Mouse (Mus musculus) cerebellum, adult 11 months (tissue): ENCODE measurements around the gene Fkrp.

Experiments
- DNase-seq: peaks from one replicate; pipeline ENCODE4 v3.0.0; 2022

The Fkrp gene

GRCm38 (mm10) chr7:16816475-16817122 is at the start of gene Fkrp:
Fkrp (minus strand) TSS chr7:16816732.
- peak; percentile 58 for DNase-seq

GRCm38 (mm10) chr7:16859902-16860651 is 43.5 kb upstream of the Fkrp start:
- peak; percentile 56 for DNase-seq

- DNase-seq, result no peak
Observed at GRCm38 (mm10) chr7:16858336-16858735, 41.8 kb upstream of the Fkrp start.

DNA sequence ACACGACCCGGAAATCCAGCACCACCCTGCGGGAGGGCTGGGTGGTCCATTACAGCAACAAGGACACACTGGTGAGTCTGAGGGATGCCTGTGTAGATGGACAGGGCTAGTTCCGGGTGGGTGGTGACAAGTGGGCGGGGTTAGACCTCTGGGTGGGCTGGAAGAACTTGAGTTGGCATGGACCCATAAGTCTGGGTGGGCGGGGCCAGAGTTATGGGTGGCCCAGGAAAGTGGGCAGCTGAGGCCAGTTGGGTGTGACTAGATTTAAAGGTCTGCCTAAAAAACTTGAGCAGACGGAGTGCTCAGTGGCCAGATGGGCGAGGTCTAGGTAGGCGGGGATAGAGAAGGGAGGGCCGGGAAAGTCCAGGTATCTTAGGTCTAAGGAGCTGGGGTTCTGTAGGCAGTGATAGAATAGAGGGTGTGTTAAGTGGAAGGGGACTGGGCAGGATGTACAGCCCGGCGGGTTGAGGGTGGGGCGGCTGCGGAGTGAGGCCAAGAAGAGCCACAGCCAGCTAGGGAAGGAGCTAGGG is 36.8 kb upstream of the Fkrp start:
- no peak for DNase-seq

- DNase-seq, result no peak
Observed at GRCm38 (mm10) chr7:16851636-16852035, 35.1 kb upstream of the Fkrp start.

- peak; percentile 76 for DNase-seq
Observed at GRCm38 (mm10) chr7:16848579-16848978, 32.0 kb upstream of the Fkrp start.

DNA sequence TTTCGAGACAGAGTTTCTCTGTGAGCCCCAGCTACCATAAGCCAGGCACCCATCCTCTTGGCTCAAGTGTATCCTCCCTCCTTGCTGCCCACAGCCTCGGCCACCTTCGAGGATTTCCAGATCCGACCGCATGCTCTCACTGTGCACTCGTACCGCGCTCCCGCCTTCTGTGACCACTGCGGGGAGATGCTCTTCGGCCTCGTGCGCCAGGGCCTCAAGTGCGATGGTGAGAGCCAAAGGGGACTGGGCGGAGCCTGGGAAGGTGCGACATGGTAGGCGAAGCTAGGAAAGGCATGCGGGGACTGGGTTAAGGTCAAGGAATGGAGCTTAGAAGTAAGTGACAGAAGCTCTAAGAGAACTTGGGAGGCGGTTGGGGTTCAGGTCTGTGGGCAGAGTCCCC is 31.0 kb upstream of the Fkrp start:
- DNase-seq, result no peak

- DNase-seq, result no peak
Observed at GRCm38 (mm10) chr7:16846775-16847174, 30.2 kb upstream of the Fkrp start.

GRCm38 (mm10) chr7:16845820-16846167 is 29.3 kb upstream of the Fkrp start:
- DNase-seq, result no peak

GRCm38 (mm10) chr7:16845072-16845819 is 28.7 kb upstream of the Fkrp start:
- no peak for DNase-seq

GRCm38 (mm10) chr7:16844696-16845071 is 28.2 kb upstream of the Fkrp start:
- no peak for DNase-seq

DNA sequence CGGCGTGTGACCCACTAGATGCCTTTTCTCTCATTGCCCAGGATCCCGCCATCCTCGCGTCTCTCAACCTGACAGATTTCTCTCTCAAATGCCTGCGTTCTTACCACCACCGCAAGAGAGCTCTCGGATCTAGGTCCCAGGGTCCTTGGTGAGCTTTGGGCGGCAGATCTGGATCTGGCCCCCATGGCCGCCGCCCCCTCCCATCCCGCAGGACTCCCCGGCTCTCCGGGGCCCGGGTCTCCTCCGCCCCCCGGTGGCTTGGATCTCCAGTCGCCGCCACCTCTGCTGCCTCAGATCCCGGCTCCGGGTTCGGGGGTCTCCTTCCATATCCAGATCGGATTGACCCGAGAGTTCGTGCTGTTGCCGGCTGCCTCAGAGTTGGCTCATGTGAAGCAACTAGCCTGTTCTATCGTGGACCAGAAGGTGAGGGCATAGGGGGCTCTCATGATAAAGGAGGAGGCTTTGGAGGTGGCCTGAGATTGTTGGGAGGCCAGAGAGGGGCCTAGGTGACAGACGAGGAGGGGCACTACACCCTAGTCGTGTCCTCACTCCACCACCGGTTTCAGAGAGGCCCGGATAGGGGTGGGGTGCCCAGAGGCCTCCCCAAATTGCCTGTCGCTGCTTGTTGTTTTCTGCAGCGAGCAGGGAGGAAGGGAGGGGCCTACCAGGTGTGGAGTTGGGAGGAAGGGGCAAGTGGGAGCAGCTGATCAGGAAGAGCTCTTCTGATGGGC is 27.1 kb upstream of the Fkrp start:
- no peak for DNase-seq

DNA sequence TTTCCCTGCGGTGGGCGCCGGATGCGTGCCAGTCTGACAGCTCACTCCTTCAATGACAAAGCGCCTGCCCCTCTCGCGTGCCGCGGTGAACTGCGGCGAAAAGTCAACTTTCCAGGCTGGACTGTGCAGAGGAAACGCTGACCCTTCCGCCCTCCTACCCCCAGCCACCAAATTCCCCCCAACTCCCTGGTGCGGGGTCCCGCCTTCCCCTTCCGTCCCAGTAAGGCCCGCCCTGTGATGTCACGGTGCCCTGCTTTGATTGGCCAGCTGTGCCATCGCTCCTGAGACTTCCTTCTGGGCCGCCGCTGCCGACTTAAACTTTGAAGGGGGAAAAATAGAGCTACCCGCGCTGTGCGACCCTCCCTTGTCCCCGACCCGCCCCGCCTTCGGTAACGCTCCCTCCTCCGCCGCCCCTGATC is 26.1 kb upstream of the Fkrp start, which contains the start of gene Prkd2:
Prkd2 (plus strand) TSS at position 258 of the 419 bp plus-strand sequence.
- peak; percentile 80 for DNase-seq

DNA sequence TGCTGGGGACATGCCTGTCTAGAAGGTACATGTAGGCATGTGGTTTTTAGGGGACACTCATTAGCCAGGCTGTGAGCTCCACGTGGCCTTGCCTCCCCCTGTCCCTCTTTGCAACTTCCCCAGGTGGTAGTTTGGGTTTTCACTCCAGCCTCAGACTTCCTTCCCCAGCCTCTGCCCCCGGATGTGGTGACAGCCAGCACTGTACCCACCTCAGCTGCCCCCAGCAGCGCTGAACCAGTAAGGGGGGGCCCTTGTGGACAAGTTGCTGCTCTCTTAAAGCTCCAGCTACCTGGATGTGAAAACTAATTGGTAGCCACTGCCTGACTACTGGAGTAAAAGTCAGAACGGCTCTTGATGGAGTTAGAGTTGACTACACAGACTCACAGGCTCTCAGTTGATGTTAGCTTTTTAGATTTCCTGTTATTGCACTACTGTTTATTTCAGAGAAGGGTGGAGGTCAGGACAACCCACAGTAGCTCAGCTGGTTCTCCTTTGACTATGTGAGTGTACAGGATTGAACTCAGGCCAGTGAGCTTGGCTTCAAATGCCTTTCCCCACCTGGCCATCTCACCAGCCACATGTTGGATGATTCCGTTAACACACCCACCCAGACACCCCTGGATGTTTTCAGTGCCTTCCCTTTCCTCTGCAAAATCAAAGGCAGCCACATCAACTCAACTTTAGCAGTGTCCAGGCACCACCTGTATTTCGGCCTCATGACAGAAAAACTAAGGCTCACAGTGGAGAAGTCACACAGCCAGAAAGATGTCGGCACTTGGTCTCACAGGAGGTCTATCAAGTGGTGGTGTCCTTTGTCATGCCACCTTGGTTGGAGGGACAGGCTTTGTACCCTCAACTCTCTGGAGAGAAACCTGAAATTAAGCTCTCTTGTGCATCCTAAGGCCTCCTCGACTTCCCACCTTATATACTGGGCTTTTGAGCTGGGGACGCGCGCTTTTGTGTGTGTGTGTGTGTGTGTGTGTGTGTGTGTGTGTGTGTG is 25.3 kb upstream of the Fkrp start:
- no peak for DNase-seq

DNA sequence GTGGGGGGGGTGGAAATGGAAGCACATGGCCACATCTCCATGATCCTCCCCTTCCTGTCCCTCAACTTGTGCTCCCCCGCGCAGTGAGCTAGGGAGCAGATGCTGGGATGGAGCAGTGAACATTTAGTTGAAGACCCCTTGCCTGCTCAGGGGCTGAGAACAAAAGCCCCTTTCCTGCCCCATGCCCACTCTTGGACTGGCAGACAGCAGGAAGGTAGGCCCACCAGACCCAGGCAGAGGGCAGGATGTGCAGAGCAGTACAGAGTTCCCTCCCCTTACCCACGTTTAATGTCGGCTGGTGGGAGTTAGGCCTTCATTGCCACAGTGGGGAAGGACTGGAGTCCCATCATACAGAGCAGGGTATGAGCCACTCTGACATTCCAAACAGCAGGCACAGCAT is 24.5 kb upstream of the Fkrp start:
- DNase-seq, result no peak

- DNase-seq, result no peak
Observed at GRCm38 (mm10) chr7:16840109-16840491, 23.6 kb upstream of the Fkrp start.

GRCm38 (mm10) chr7:16839427-16840108 is 23.0 kb upstream of the Fkrp start:
- no peak for DNase-seq

DNA sequence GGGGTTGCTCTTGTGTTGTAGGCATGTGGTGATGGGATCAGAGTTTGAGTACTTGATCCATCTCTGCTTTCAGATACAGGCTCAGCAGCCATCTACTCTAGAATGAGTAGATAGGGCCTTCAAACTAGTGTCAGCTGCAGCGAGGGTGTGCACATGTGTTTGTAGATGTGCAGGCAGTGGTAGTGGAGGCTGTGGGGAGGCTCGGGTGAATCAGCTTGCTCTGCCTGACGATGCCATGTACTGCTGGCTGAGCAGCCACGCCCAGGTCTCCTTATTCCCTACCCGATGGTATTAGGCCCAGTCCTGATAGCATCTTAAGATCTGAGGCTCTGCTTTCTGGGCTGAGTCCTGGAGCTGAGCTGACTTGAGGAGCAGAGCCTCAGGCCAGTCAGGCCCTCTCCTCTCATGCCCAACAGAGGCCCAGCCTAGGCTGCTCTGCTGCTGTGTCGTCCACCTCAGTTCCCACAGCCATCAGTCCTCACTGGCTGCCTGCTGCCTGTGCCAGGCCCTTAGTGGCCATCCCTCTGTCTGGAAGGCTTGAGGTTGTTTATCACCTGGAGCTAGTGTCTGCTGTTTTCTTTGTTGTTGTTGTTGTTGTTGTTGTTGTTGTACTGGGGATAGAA is 22.4 kb upstream of the Fkrp start:
- DNase-seq, result no peak

DNA sequence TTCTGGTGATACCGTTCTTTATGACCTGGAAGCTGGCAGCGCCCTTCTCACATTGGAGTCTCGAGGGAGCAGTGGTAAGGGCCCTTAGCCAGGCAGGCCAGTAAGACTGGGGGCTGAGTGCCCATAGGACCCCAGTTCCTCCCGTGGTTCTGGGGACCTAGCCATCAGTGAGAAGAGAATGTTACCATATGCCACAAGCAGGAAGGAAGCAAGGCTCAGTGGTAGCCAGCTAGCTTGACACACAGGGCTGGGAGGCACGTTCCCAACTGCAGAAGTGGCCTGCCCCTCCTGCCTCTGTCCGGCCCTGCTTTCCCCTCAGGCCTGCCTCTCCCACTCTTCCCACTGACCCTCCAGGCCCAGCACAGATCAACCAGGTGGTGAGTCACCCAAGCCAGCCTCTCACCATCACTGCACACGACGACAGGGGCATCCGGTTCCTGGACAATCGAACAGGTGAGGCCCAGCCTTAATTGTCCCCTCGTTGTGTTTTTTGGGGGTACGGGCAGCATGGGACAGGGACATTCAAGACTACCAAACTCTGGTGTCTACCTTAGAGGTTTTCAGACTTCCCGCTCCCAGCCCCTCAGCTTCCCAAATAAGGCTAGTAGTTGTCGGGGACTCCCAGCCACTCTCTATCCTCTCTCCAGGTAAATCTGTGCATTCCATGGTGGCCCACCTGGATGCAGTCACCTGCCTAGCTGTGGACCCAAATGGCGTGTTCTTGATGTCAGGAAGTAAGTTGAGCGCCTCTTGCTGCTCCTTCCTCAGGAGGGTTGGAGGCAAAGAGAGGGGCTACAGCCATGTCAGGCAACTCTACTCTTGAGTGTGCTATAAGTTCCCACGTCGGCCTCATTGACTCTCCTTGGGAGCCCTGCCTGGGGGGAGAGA is 21.6 kb upstream of the Fkrp start:
- DNase-seq, result no peak

GRCm38 (mm10) chr7:16830449-16830848 is 13.9 kb upstream of the Fkrp start:
- no peak for DNase-seq
